Mouse (Mus musculus): Measurements from ENCODE around the gene Tmem191c. TPM values are rescaled to one million over a fixed set of nuclear protein-coding genes. Genes with fewer than 3 reads are reported as not detected.

Tmem191c gene
- total and polyA plus RNA-seq, 3 experiments, result 4.5 to 27.8 (median 21.6) TPM

- Histone ChIP-seq H3K4me3 (ENCODE audit: low read depth, low read length) (peak overlapping the region; percentile 64; the same call in 1 of the 2 replicates), H3K4me1 (ENCODE audit: insufficient read depth, low read depth, low read length) (peaks cover 96% of the 10 kb centered on the region), H3K27me3 (ENCODE audit: insufficient read depth, low read length) (no peaks in the 10 kb centered on the region), H3K36me3 (replicated peaks) (peaks cover 43% of the 10 kb centered on the region), H3K9me3 (replicated peaks) (no peaks in the 10 kb centered on the region)
- ATAC-seq (ENCODE audit: extremely low read depth, insufficient number of reproducible peaks, low FRiP score, poor library complexity, severe bottlenecking) (peak; percentile 61), DNase-seq (ENCODE audit: low spot score) (peak; percentile 78)
- TF ChIP-seq POLR2AphosphoS5 (IDR thresholded peaks at IDR 0.05; ENCODE audit: insufficient replicate concordance, low read depth, low read length) (no peak), TAL1 (conservative IDR thresholded peaks at IDR 0.05; ENCODE audit: low read depth, low read length) (peak; percentile 61)
Observed at GRCm38 (mm10) chr16:17249135-17249534, 26.7 kb upstream of the Tmem191c start.

GRCm38 (mm10) chr16:17251539-17251938 is 24.3 kb upstream of the Tmem191c start:
- peaks cover 97% of the 10 kb centered on the region for H3K4me1 ChIP-seq (ENCODE audit: insufficient read depth, low read depth, low read length)
- TF ChIP-seq GATA1 (IDR thresholded peaks at IDR 0.05; ENCODE audit: borderline replicate concordance, low read length) (no peak), CTCF (IDR thresholded peaks at IDR 0.05; ENCODE audit: low read depth, low read length) (no peak), GATA2 (IDR thresholded peaks at IDR 0.05; ENCODE audit: borderline replicate concordance, low read depth, low read length) (no peak), POLR2AphosphoS5 (IDR thresholded peaks at IDR 0.05; ENCODE audit: insufficient replicate concordance, low read depth, low read length) (no peak), TAL1 (conservative IDR thresholded peaks at IDR 0.05; ENCODE audit: low read depth, low read length) (no peak)
- H3K9me3 ChIP-seq (replicated peaks), result no peaks in the 10 kb centered on the region
- H3K36me3 ChIP-seq (replicated peaks), result peaks cover 46% of the 10 kb centered on the region
- H3K27me3 ChIP-seq (ENCODE audit: insufficient read depth, low read length), result no peaks in the 10 kb centered on the region
- DNase-seq (ENCODE audit: low spot score), result no peak
- no peak for ATAC-seq (ENCODE audit: extremely low read depth, insufficient number of reproducible peaks, low FRiP score, poor library complexity, severe bottlenecking)
- peak overlapping the region; percentile 59; the same call in 1 of the 2 replicates for H3K4me3 ChIP-seq (ENCODE audit: low read depth, low read length)

- Histone ChIP-seq H3K9me3 (replicated peaks) (no peaks in the 10 kb centered on the region), H3K4me1 (ENCODE audit: insufficient read depth, low read depth, low read length) (peaks cover 95% of the 10 kb centered on the region), H3K4me3 (ENCODE audit: low read depth, low read length) (peak overlapping the region; percentile 66; the same call in 1 of the 2 replicates), H3K36me3 (replicated peaks) (peaks cover 51% of the 10 kb centered on the region), H3K27me3 (ENCODE audit: insufficient read depth, low read length) (no peaks in the 10 kb centered on the region)
- ATAC-seq (ENCODE audit: extremely low read depth, insufficient number of reproducible peaks, low FRiP score, poor library complexity, severe bottlenecking), result peak; percentile 80
- no peak for TF ChIP-seq CTCF (IDR thresholded peaks at IDR 0.05; ENCODE audit: low read depth, low read length)
- no peak for TF ChIP-seq GATA1 (IDR thresholded peaks at IDR 0.05; ENCODE audit: borderline replicate concordance, low read length)
- TF ChIP-seq POLR2AphosphoS5 (IDR thresholded peaks at IDR 0.05; ENCODE audit: insufficient replicate concordance, low read depth, low read length), result no peak
- peak; percentile 92; the same call in 1 of the 2 replicates for TF ChIP-seq GATA2 (IDR thresholded peaks at IDR 0.05; ENCODE audit: borderline replicate concordance, low read depth, low read length)
- peak; percentile 97 for TF ChIP-seq TAL1 (conservative IDR thresholded peaks at IDR 0.05; ENCODE audit: low read depth, low read length)
- peak; percentile 66 for DNase-seq (ENCODE audit: low spot score)
Observed at GRCm38 (mm10) chr16:17252086-17252726, 23.7 kb upstream of the Tmem191c start.

GRCm38 (mm10) chr16:17252841-17253240 is 23.0 kb upstream of the Tmem191c start:
- Histone ChIP-seq H3K36me3 (replicated peaks) (peaks cover 51% of the 10 kb centered on the region), H3K9me3 (replicated peaks) (no peaks in the 10 kb centered on the region), H3K27me3 (ENCODE audit: insufficient read depth, low read length) (no peaks in the 10 kb centered on the region), H3K4me3 (ENCODE audit: low read depth, low read length) (peak overlapping the region; percentile 66; the same call in 1 of the 2 replicates), H3K4me1 (ENCODE audit: insufficient read depth, low read depth, low read length) (peaks cover 95% of the 10 kb centered on the region)
- ATAC-seq (ENCODE audit: extremely low read depth, insufficient number of reproducible peaks, low FRiP score, poor library complexity, severe bottlenecking), result 0 out of 2 replicates have a peak, but pooled peaks have one; percentile 6
- no peak for DNase-seq (ENCODE audit: low spot score)
- TF ChIP-seq CTCF (IDR thresholded peaks at IDR 0.05; ENCODE audit: low read depth, low read length) (no peak), GATA2 (IDR thresholded peaks at IDR 0.05; ENCODE audit: borderline replicate concordance, low read depth, low read length) (no peak), POLR2AphosphoS5 (IDR thresholded peaks at IDR 0.05; ENCODE audit: insufficient replicate concordance, low read depth, low read length) (no peak), GATA1 (IDR thresholded peaks at IDR 0.05; ENCODE audit: borderline replicate concordance, low read length) (no peak), TAL1 (conservative IDR thresholded peaks at IDR 0.05; ENCODE audit: low read depth, low read length) (no peak)

- DNase-seq (ENCODE audit: low spot score) (no peak), ATAC-seq (ENCODE audit: extremely low read depth, insufficient number of reproducible peaks, low FRiP score, poor library complexity, severe bottlenecking) (no peak)
- H3K36me3 ChIP-seq (replicated peaks), result peaks cover 63% of the 10 kb centered on the region
Observed at GRCm38 (mm10) chr16:17254005-17254597, 21.8 kb upstream of the Tmem191c start.

GRCm38 (mm10) chr16:17255270-17255669 is 20.6 kb upstream of the Tmem191c start:
- DNase-seq (ENCODE audit: low spot score) (no peak), ATAC-seq (ENCODE audit: extremely low read depth, insufficient number of reproducible peaks, low FRiP score, poor library complexity, severe bottlenecking) (no peak)
- Histone ChIP-seq H3K36me3 (replicated peaks) (peaks cover 72% of the 10 kb centered on the region), H3K4me1 (ENCODE audit: insufficient read depth, low read depth, low read length) (peaks cover 90% of the 10 kb centered on the region), H3K27me3 (ENCODE audit: insufficient read depth, low read length) (no peaks in the 10 kb centered on the region), H3K4me3 (ENCODE audit: low read depth, low read length) (peak overlapping the region; percentile 66; the same call in 1 of the 2 replicates), H3K9me3 (replicated peaks) (no peaks in the 10 kb centered on the region)
- TF ChIP-seq GATA1 (IDR thresholded peaks at IDR 0.05; ENCODE audit: borderline replicate concordance, low read length), result no peak
- no peak for TF ChIP-seq POLR2AphosphoS5 (IDR thresholded peaks at IDR 0.05; ENCODE audit: insufficient replicate concordance, low read depth, low read length)
- TF ChIP-seq TAL1 (conservative IDR thresholded peaks at IDR 0.05; ENCODE audit: low read depth, low read length), result no peak

More at GRCm38 (mm10) chr16:17254005-17254597, 21.8 kb upstream of the Tmem191c start:
- no peaks in the 10 kb centered on the region for H3K27me3 ChIP-seq (ENCODE audit: insufficient read depth, low read length)
- no peaks in the 10 kb centered on the region for H3K9me3 ChIP-seq (replicated peaks)
- peaks cover 95% of the 10 kb centered on the region for H3K4me1 ChIP-seq (ENCODE audit: insufficient read depth, low read depth, low read length)
- H3K4me3 ChIP-seq (ENCODE audit: low read depth, low read length), result peak overlapping the region; percentile 66
- TF ChIP-seq GATA2 (IDR thresholded peaks at IDR 0.05; ENCODE audit: borderline replicate concordance, low read depth, low read length) (no peak), POLR2AphosphoS5 (IDR thresholded peaks at IDR 0.05; ENCODE audit: insufficient replicate concordance, low read depth, low read length) (no peak), CTCF (IDR thresholded peaks at IDR 0.05; ENCODE audit: low read depth, low read length) (no peak), GATA1 (IDR thresholded peaks at IDR 0.05; ENCODE audit: borderline replicate concordance, low read length) (no peak), TAL1 (conservative IDR thresholded peaks at IDR 0.05; ENCODE audit: low read depth, low read length) (no peak)
